Mouse (Mus musculus) heart, postnatal 0 days (tissue): ENCODE data around the gene Creb5.

Experiments used
- CTCF ChIP-seq: IDR thresholded peaks from 2 replicates; pipeline ENCODE4 v1.5.1; 2016; ENCODE audit warnings: antibody characterized with exemption, control low read depth, low read depth
- EP300 ChIP-seq: IDR thresholded peaks from 2 replicates; pipeline ENCODE4 v1.6.1; 2016; ENCODE audit warnings: antibody characterized with exemption, low read depth

GRCm38 (mm10) chr6:53695216-53695615, 408.1 kb downstream of the Creb5 start:
- TF ChIP-seq CTCF (no peak), EP300 (no peak)
